ENCODE assay signal across 17 mouse cellular contexts in the genomic region with DNA sequence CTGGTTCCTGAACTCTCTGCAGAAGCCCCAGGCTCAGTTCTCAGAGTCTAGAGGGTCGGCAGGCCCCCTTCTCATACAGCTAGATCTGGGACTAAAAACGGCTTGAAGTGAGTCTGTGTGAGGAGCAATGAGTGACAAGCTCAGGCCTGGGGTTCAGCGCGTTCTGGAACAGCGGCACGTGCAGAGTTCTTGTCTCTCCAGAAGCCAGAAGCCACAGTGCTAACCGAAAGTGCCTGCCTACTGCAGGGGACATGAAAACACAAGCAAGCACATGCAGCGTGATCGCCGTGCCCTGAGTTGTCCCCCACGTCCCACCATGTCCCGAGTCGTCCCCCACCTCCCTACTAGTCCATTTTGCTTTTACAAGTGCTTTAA. TPM values are rescaled to one million over a fixed set of nuclear protein-coding genes. Genes with fewer than 3 reads are reported as not detected.
DNase-seq lines count a peak whose midpoint lies in the region; ATAC-seq and TF ChIP-seq lines count a peak whose summit lies in the region.
"Had no signal": no experiment of that assay in that cellular context is flagged by ENCODE, and none has a peak within 500 bp of the region (broad histone marks: within the 10 kb centered on the region; RNA-seq: fewer than 3 reads in every experiment).

No protein-coding gene starts in this region.

- H3K9ac ChIP-seq in forebrain, postnatal 0 days: no peak overlapping the region
- no peak overlapping the region for H3K9ac ChIP-seq in hindbrain, embryonic 16.5 days (ENCODE audit: low read depth, low read length)
- H3K9ac ChIP-seq: embryonic facial prominence, embryonic 15.5 days; limb, embryonic 15.5 days; midbrain, embryonic 13.5 days had no signal

- no peaks in the 10 kb centered on the region for H3K9me3 ChIP-seq in forebrain, postnatal 0 days (ENCODE audit: low read length)
- no peaks in the 10 kb centered on the region for H3K9me3 ChIP-seq in hindbrain, embryonic 16.5 days (ENCODE audit: control insufficient read depth, low read length)
- H3K9me3 ChIP-seq: embryonic facial prominence, embryonic 15.5 days; limb, embryonic 15.5 days; midbrain, embryonic 13.5 days had no signal

- peak overlapping the region; percentile 82 for H3K27ac ChIP-seq in layer of hippocampus, adult 2 months
- H3K27ac ChIP-seq in bone marrow, adult 2 months (ENCODE audit: control insufficient read depth, insufficient read depth, low read depth, low read length, poor library complexity): peak overlapping the region; percentile 40
- H3K27ac ChIP-seq in forebrain, postnatal 0 days (ENCODE audit: low read depth, low read length): no peak overlapping the region
- H3K27ac ChIP-seq in hindbrain, embryonic 16.5 days (ENCODE audit: low read depth, low read length): no peak overlapping the region
- H3K27ac ChIP-seq: embryonic facial prominence, embryonic 15.5 days; midbrain, embryonic 13.5 days had no signal

- no peak for TF ChIP-seq POLR2A in bone marrow, adult 2 months (IDR thresholded peaks at IDR 0.05; ENCODE audit: borderline replicate concordance, control insufficient read depth, low read depth, low read length)
- no peak for TF ChIP-seq POLR2A in myocyte (IDR thresholded peaks at IDR 0.05; ENCODE audit: insufficient read length, low read depth)

- H3K4me2 ChIP-seq in myocyte (ENCODE audit: low read depth): peak overlapping the region; percentile 38
- H3K4me2 ChIP-seq in forebrain, postnatal 0 days (ENCODE audit: low read depth): no peak overlapping the region
- no peak overlapping the region for H3K4me2 ChIP-seq in hindbrain, embryonic 16.5 days (ENCODE audit: low read length)
- H3K4me2 ChIP-seq: embryonic facial prominence, embryonic 15.5 days; limb, embryonic 15.5 days; midbrain, embryonic 13.5 days had no signal

- no peak for ATAC-seq in forebrain, postnatal 0 days
- ATAC-seq in hindbrain, embryonic 16.5 days: no peak
- ATAC-seq: forebrain, embryonic 16.5 days; inflammation-experienced regulatory T-cells, adult 6 months; midbrain, embryonic 13.5 days had no signal

- no peaks in the 10 kb centered on the region for H3K36me3 ChIP-seq in myocyte (ENCODE audit: control insufficient read depth, insufficient read depth)
- no peaks in the 10 kb centered on the region for H3K36me3 ChIP-seq in forebrain, postnatal 0 days (ENCODE audit: insufficient read depth)
- H3K36me3 ChIP-seq in hindbrain, embryonic 16.5 days (ENCODE audit: control insufficient read depth, insufficient read depth, low read length): no peaks in the 10 kb centered on the region
- H3K36me3 ChIP-seq: embryonic facial prominence, embryonic 15.5 days; limb, embryonic 15.5 days; midbrain, embryonic 13.5 days had no signal

- no peak overlapping the region for H3K4me3 ChIP-seq in layer of hippocampus, adult 2 months
- H3K4me3 ChIP-seq in bone marrow, adult 2 months (replicated peaks; ENCODE audit: control insufficient read depth, low read depth, low read length): peak overlapping the region; percentile 4
- no peak overlapping the region for H3K4me3 ChIP-seq in myocyte
- no peak overlapping the region for H3K4me3 ChIP-seq in forebrain, postnatal 0 days (ENCODE audit: low read depth, low read length)
- no peak overlapping the region for H3K4me3 ChIP-seq in hindbrain, embryonic 16.5 days (ENCODE audit: low read length)
- H3K4me3 ChIP-seq: embryonic facial prominence, embryonic 15.5 days; limb, embryonic 15.5 days; midbrain, embryonic 13.5 days had no signal

- H3K79me2 ChIP-seq in myocyte (ENCODE audit: control insufficient read depth, insufficient read depth): no peaks in the 10 kb centered on the region

- H3ac ChIP-seq in myocyte (ENCODE audit: control insufficient read depth, insufficient read length): no peak overlapping the region

- H3K4me1 ChIP-seq in bone marrow, adult 2 months (ENCODE audit: control insufficient read depth, insufficient read depth, low read length): peaks cover 5% of the 10 kb centered on the region; the same call in 1 of the 2 replicates
- H3K4me1 ChIP-seq in forebrain, postnatal 0 days (ENCODE audit: insufficient read depth): no peaks in the 10 kb centered on the region
- no peaks in the 10 kb centered on the region for H3K4me1 ChIP-seq in hindbrain, embryonic 16.5 days (ENCODE audit: control insufficient read depth, insufficient read depth, low read depth, low read length)

- DNase-seq in heart, adult 11 months: peak; percentile 93
- no peak for DNase-seq in heart, adult 8-10 months (ENCODE audit: low spot score)
- no peak for DNase-seq in layer of hippocampus, adult 2 months (ENCODE audit: low spot score in 2 of 2)
- no peak for DNase-seq in layer of hippocampus, adult 9-10 months (ENCODE audit: low spot score)
- no peak for DNase-seq in forebrain, postnatal 0 days
- DNase-seq: cerebellum, postnatal 36 days; layer of hippocampus, postnatal 36 days; right cerebral cortex, postnatal 25 days had no signal

- TF ChIP-seq CTCF in layer of hippocampus, adult 2 months (conservative IDR thresholded peaks at IDR 0.05): no peak
- TF ChIP-seq CTCF in bone marrow, adult 2 months (IDR thresholded peaks at IDR 0.05; ENCODE audit: control insufficient read depth, insufficient read depth, low read length): no peak
- no peak for TF ChIP-seq CTCF in forebrain, postnatal 0 days (IDR thresholded peaks at IDR 0.05; ENCODE audit: low read depth)

- H3K27me3 ChIP-seq in myocyte (ENCODE audit: control insufficient read depth, insufficient read depth, insufficient read length): no peaks in the 10 kb centered on the region
- H3K27me3 ChIP-seq in forebrain, postnatal 0 days (ENCODE audit: insufficient read depth, low read length): no peaks in the 10 kb centered on the region
- H3K27me3 ChIP-seq in hindbrain, embryonic 16.5 days (replicated peaks; ENCODE audit: control insufficient read depth, insufficient read depth, low read length): no peaks in the 10 kb centered on the region
- H3K27me3 ChIP-seq: embryonic facial prominence, embryonic 15.5 days; limb, embryonic 15.5 days; Patski had no signal

- WGBS in bone marrow, adult 2 months: 24% methylated on average over 13 of the region's 13 CpGs
- WGBS in forebrain, postnatal 0 days: 78% methylated on average over 13 of the region's 13 CpGs
- 85% methylated on average over 13 of the region's 13 CpGs for WGBS in hindbrain, embryonic 16.5 days

TF ChIP-seq in myocyte, 11 proteins besides CTCF, POLR2A, EP300 and RAD21:
- TF ChIP-seq MAX (IDR thresholded peaks at IDR 0.05; ENCODE audit: low read depth): no peak
- no peak for TF ChIP-seq TCF12 (IDR thresholded peaks at IDR 0.05; ENCODE audit: insufficient read depth, poor library complexity, severe bottlenecking)
- TF ChIP-seq SRF (IDR thresholded peaks at IDR 0.05; ENCODE audit: control insufficient read depth, insufficient read length, low read depth): no peak
- no peak for TF ChIP-seq USF1 (IDR thresholded peaks at IDR 0.05; ENCODE audit: low read depth)
- TF ChIP-seq POLR2AphosphoS2 (IDR thresholded peaks at IDR 0.05; ENCODE audit: insufficient read length, low read depth): no peak
- TF ChIP-seq REST (IDR thresholded peaks at IDR 0.05; ENCODE audit: insufficient read depth, insufficient read length): no peak
- no peak for TF ChIP-seq MYOG (IDR thresholded peaks at IDR 0.05; ENCODE audit: control insufficient read depth in 1 of 3, insufficient read depth in 1 of 3, insufficient read length in 2 of 3, low read depth in 2 of 3)

RNA-seq across cellular contexts. Expression of gene Nfkbia, which starts 18.3 kb away (rescaled TPM):
- total RNA-seq in heart, adult 8-10 months (2022): 10 to 100 TPM; 27.4 to 65.8 (median 39.3) TPM
- total RNA-seq in layer of hippocampus, adult 2 months (2021): 10 to 100 TPM; 28.1 to 42.5 TPM
- 51.8 and 91.0 TPM in 2 replicates for polyA plus RNA-seq in bone marrow, adult 2 months (2011; ENCODE audit: insufficient read depth, insufficient read length, low replicate concordance, missing spikeins)
- polyA plus RNA-seq in myocyte (2012; fragmentation: generic; extraction: Trizol): 18.0 TPM
- total RNA-seq in forebrain, postnatal 0 days (2014; rRNA removed): 43.5 and 48.2 TPM in 2 replicates
- polyA plus RNA-seq in forebrain, postnatal 0 days (2015; fragmentation: Nextera tagmentation; extraction: Ambion mirVana): 61.9 and 75.8 TPM in 2 replicates
- polyA plus RNA-seq in hindbrain, embryonic 16.5 days (2015; fragmentation: Nextera tagmentation; extraction: Ambion mirVana): 62.3 and 64.3 TPM in 2 replicates

Comparison
In these comparisons a context has a peak if more than half of its experiments do, and no peak if none do; other contexts are left out.
1. H3K27ac ChIP-seq: peak in layer of hippocampus, adult 2 months (single experiment) and bone marrow, adult 2 months (single experiment); none in forebrain, postnatal 0 days (single experiment) and hindbrain, embryonic 16.5 days (single experiment).